Mouse (Mus musculus) hindbrain, embryonic 12.5 days (tissue): ENCODE results near the gene Pld4. TPM values are rescaled to one million over a fixed set of nuclear protein-coding genes. Genes with fewer than 3 reads are reported as not detected.
A peak's percentile ranks its signal among the peaks of the same experiment; 100 is the strongest.

Source experiments
- ATAC-seq: fragments of 200-750 bp; cut with Nextera tagmentation; 2 replicates; pipeline ENCODE4 v1.8.0; 2017; ENCODE audit warnings: moderate TSS enrichment; ENCODE audit not compliant: low FRiP score
- H3K27ac ChIP-seq: fragments of 300-500 bp; sonication (generic); 2 replicates; pipeline ENCODE4 v1.5.1; 2016; ENCODE audit warnings: mild to moderate bottlenecking
- H3K27me3 ChIP-seq: fragments of 300-500 bp; sonication (generic); 2 replicates; pipeline ENCODE4 v1.6.1; 2016; ENCODE audit warnings: mild to moderate bottlenecking
- H3K36me3 ChIP-seq: fragments of 300-500 bp; sonication (generic); 2 replicates; pipeline ENCODE4 v1.6.1; 2016; ENCODE audit warnings: mild to moderate bottlenecking
- H3K4me1 ChIP-seq: fragments of 300-500 bp; sonication (generic); 2 replicates; pipeline ENCODE4 v1.6.1; 2016
- H3K4me2 ChIP-seq: fragments of 300-500 bp; sonication (generic); replicated peaks from 2 replicates; pipeline ENCODE4 v1.6.1; 2016; ENCODE audit warnings: mild to moderate bottlenecking
- H3K4me3 ChIP-seq: fragments of 300-500 bp; sonication (generic); 2 replicates; pipeline ENCODE4 v1.5.1; 2016; ENCODE audit warnings: mild to moderate bottlenecking
- H3K9ac ChIP-seq: fragments of 300-500 bp; sonication (generic); 2 replicates; pipeline ENCODE4 v1.6.1; 2016; ENCODE audit warnings: mild to moderate bottlenecking, moderate library complexity
- H3K9me3 ChIP-seq: fragments of 300-500 bp; sonication (generic); replicated peaks from 2 replicates; pipeline ENCODE4 v1.6.1; 2016; ENCODE audit warnings: mild to moderate bottlenecking
- WGBS: fragments of 180-500 bp; shearing (Covaris S2); methylation state at CpG from one replicate; pipeline ENCODE4 v1.1.7; 2016; 5-methylcytosine and 5-hydroxymethylcytosine counted together
- polyA plus RNA-seq: library from polyadenylated mRNA; unstranded; fragments of >200 nt; fragmentation: Nextera tagmentation; extraction: Ambion mirVana; gene quantifications from 2 replicates; pipeline ENCODE4 v1.2.1, GENCODE M21; 2016

Pld4 gene
- polyA plus RNA-seq, 1 experiment from 2014 or later: 5.0 TPM

DNA sequence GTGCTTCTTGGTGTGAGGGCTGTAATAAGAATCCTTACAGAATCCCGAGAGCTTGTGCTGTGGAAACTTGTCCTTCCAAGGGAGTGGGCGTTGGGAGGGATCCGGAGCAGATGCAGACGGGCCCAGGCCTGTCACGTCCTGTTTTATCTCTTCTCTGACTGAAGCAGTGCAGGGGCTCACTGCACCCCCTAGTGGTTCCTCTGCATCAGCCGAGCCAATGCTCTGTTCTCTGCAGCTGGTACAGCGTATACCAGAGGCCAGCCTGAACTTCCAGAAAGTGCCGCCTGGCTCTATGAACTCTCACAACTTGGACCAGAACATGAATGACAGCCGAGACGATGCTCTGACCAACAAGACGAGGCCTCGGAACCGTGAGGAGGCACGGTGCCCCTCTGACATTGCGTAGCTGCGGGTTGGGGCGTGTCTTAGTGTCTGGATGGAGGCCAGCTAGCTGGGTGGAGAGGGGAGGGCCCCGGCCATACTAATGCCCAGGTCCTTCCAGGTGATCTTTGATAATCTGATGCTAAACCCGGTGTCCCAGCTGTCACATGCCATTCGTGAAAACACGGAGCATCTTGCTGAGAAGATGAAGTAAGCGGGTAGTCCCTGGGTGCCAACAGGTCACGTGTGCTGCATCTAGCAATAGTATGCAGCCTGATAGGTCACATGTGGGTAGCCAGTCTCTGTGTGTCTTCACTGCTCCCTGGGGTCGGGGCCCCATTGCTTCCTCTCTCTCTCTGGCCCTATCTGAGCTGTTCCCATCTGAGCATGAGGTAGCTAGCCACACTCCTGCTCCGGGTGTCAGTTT is 17.1 kb upstream of the Pld4 start:
- peak overlapping the region; percentile 27; the same call in 1 of the 2 replicates for H3K9ac ChIP-seq
- no peaks in the 10 kb centered on the region for H3K9me3 ChIP-seq
- peaks cover 18% of the 10 kb centered on the region for H3K4me1 ChIP-seq
- H3K27ac ChIP-seq: 0 out of 2 replicates have a peak overlapping the region, but pooled peaks have one; percentile 46
- no peaks in the 10 kb centered on the region for H3K27me3 ChIP-seq
- peaks cover 50% of the 10 kb centered on the region for H3K36me3 ChIP-seq
- peak; percentile 53 for ATAC-seq
- H3K4me2 ChIP-seq: no peak overlapping the region
- no peak overlapping the region for H3K4me3 ChIP-seq
- 60% methylated on average over 25 of the region's 25 CpGs for WGBS

GRCm38 (mm10) chr12:112744211-112744610 is 16.2 kb upstream of the Pld4 start:
- no peak overlapping the region for H3K27ac ChIP-seq
- H3K36me3 ChIP-seq: peaks cover 41% of the 10 kb centered on the region
- H3K9me3 ChIP-seq: no peaks in the 10 kb centered on the region
- ATAC-seq: no peak
- H3K4me1 ChIP-seq: peaks cover 18% of the 10 kb centered on the region
- H3K27me3 ChIP-seq: no peaks in the 10 kb centered on the region
- no peak overlapping the region for H3K4me2 ChIP-seq
- peak overlapping the region; percentile 27; the same call in 1 of the 2 replicates for H3K9ac ChIP-seq
- WGBS: 89% methylated on average over 11 of the region's 11 CpGs
- no peak overlapping the region for H3K4me3 ChIP-seq

DNA sequence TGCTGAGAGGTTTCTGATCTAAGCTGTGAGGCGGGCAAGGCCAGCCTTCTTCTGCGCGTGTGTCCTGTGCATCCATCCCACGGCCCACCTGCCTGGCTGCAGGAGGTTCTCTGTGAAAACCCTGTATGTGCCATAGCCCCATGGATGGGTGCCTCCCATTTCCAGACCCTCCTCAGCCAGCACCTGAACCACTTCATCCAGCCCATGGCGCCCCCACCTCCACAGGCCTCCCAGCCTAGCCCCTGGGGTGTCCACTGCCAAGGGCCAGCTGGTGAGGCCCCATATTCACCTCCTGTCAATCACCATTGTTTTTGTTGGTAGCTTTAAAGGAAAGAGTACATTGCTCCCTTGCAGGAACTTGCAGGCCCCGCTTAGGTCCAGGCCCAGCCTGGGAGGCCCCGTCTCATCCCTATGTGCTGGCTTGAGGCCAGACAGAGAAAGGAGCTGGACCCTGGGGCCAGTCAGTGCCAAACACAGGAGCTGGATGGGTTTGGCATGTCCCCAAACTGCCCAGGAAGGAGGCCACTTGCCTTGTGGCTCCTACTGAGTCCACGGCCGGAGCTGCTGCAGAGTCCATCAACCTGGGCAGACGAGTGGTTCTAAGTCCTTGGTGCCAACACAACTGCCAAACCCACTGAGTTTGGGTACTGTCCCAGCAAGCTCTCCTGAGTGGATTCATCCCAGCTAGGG is 15.4 kb upstream of the Pld4 start:
- H3K4me1 ChIP-seq: peaks cover 18% of the 10 kb centered on the region
- H3K36me3 ChIP-seq: peaks cover 33% of the 10 kb centered on the region
- H3K4me3 ChIP-seq: no peak overlapping the region
- no peak for ATAC-seq
- H3K4me2 ChIP-seq: no peak overlapping the region
- H3K9ac ChIP-seq: no peak overlapping the region
- no peaks in the 10 kb centered on the region for H3K27me3 ChIP-seq
- WGBS: 82% methylated on average over 10 of the region's 10 CpGs
- no peak overlapping the region for H3K27ac ChIP-seq
- no peaks in the 10 kb centered on the region for H3K9me3 ChIP-seq

DNA sequence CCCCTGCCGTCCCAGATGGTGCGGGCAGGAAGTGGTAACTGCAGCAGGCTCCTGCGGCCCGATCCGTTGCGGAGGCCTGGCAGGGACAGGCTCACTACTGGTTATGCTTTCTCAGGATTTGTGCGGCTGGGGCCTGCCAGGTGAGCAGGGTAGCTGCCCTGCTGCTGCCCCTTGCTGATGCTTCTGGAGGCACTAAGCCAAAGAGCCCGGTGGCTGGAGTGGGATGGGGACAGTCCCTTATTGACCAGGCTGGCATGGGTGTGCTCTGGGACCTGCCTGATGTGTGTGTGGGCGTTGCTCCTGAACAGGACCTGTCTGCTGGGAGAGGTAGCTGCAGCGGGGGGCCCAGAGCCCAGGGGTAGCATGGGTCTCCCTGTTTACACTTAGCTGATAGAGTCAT is 14.7 kb upstream of the Pld4 start:
- Histone ChIP-seq H3K9me3 (no peaks in the 10 kb centered on the region), H3K27me3 (no peaks in the 10 kb centered on the region), H3K4me2 (no peak overlapping the region), H3K9ac (no peak overlapping the region), H3K4me3 (no peak overlapping the region), H3K4me1 (peaks cover 18% of the 10 kb centered on the region), H3K27ac (no peak overlapping the region), H3K36me3 (peaks cover 26% of the 10 kb centered on the region)
- 92% methylated on average over 10 of the region's 10 CpGs for WGBS
- ATAC-seq: no peak

DNA sequence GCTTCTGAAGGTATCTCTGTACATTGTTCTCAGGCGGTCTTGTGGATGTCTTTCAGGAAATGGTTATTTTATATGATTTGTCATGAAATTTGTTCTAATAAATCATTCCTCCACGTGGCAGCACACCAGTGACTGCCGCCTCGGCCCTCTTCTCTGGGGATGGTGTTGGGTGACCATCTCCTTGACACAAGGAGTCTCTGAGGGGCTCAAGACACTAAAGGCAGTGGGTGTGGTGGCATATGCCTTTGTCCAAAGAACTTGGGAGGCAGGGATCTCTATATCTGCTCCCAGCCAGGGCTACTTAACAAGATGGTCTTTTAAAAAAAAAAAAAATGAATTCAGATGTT is 14.0 kb upstream of the Pld4 start:
- Histone ChIP-seq H3K9ac (0 out of 2 replicates have a peak overlapping the region, but pooled peaks have one; percentile 32), H3K4me3 (no peak overlapping the region), H3K27ac (peak overlapping the region; percentile 92; the same call in 1 of the 2 replicates), H3K4me1 (peaks cover 20% of the 10 kb centered on the region), H3K36me3 (peaks cover 20% of the 10 kb centered on the region), H3K9me3 (no peaks in the 10 kb centered on the region), H3K27me3 (no peaks in the 10 kb centered on the region), H3K4me2 (peak overlapping the region; percentile 31; the same call in 1 of the 2 replicates)
- ATAC-seq: no peak
- 73% methylated on average over 4 of the region's 4 CpGs for WGBS

DNA sequence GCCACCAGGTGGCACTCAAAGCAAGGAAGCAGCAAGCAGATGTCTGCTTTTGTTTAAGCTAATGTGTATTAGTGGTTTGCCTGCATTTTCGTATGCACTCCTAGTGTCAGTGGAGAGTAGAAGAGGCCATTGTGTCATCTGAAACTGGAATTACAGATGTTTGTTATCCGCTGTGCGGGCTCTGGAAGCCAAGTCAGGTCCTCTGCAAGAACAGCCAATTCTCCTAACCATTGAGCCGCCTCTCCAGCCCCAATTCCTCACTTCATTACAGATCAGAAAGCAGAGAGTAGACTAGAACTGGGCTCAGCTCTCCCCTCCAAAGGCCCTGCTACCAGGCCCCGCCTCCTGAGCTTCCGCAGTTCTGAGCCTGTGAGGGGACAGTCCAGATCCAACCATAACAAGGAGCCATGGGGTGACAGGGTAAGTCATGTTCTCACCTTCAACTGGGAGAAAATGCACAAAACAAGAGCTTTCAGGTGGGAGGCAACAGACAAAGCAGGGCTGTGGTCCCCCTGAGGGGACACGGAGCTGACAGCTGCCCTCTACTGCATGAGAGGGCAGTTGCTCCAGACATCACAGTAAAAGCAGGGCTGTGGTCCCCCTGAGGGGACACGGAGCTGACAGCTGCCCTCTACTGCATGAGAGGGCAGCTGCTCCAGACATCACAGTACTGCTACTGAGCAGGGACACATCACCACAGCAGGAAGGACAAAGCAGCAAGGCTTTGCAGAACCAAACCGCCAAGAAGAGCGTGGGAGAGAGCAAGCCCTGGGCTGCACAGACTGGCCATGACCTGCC is 13.4 kb upstream of the Pld4 start:
- no peak overlapping the region for H3K4me3 ChIP-seq
- H3K4me2 ChIP-seq: peak overlapping the region; percentile 31
- H3K9me3 ChIP-seq: no peaks in the 10 kb centered on the region
- ATAC-seq: peak; percentile 77
- H3K27me3 ChIP-seq: no peaks in the 10 kb centered on the region
- peak overlapping the region; percentile 92 for H3K27ac ChIP-seq
- H3K9ac ChIP-seq: peak overlapping the region; percentile 42; the same call in 1 of the 2 replicates
- 15% methylated on average over 10 of the region's 10 CpGs for WGBS
- peaks cover 20% of the 10 kb centered on the region for H3K36me3 ChIP-seq
- H3K4me1 ChIP-seq: peaks cover 20% of the 10 kb centered on the region

- ATAC-seq: peak; percentile 35
- peak overlapping the region; percentile 92 for H3K27ac ChIP-seq
Observed at GRCm38 (mm10) chr12:112747606-112747970, 12.9 kb upstream of the Pld4 start.

DNA sequence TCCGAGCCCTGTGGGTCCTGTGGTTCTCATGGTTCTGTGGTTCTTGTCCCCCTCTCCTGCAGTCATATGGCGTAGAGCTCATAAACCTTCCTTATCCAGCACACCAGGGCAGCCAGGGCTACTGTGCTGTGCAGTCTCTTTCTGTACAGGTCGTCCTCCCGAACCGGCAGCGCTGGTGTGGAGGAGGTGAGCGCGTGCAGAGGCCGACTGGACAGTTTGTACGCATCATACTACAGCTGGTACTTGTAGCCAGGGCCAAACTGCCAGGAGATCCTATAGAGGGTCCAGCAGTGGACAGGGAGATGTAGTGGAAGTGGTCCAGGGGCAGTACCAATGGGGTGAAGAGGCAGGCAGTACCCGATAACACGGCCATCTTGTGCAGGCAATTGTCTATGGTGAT is 9.5 kb upstream of the Pld4 start:
- H3K4me3 ChIP-seq: no peak overlapping the region
- no peak overlapping the region for H3K9ac ChIP-seq
- H3K27me3 ChIP-seq: no peaks in the 10 kb centered on the region
- no peak overlapping the region for H3K4me2 ChIP-seq
- WGBS: 88% methylated on average over 12 of the region's 12 CpGs
- H3K9me3 ChIP-seq: no peaks in the 10 kb centered on the region
- peaks cover 13% of the 10 kb centered on the region for H3K4me1 ChIP-seq
- ATAC-seq: no peak
- H3K27ac ChIP-seq: no peak overlapping the region
- H3K36me3 ChIP-seq: no peaks in the 10 kb centered on the region

More at GRCm38 (mm10) chr12:112747606-112747970, 12.9 kb upstream of the Pld4 start:
- Histone ChIP-seq H3K9me3 (no peaks in the 10 kb centered on the region), H3K27me3 (no peaks in the 10 kb centered on the region), H3K9ac (peak overlapping the region; percentile 42; the same call in 1 of the 2 replicates), H3K4me1 (peaks cover 20% of the 10 kb centered on the region), H3K36me3 (peaks cover 20% of the 10 kb centered on the region), H3K4me3 (no peak overlapping the region), H3K4me2 (peak overlapping the region; percentile 31; the same call in 1 of the 2 replicates)
- WGBS: 68% methylated on average over 8 of the region's 8 CpGs

DNA sequence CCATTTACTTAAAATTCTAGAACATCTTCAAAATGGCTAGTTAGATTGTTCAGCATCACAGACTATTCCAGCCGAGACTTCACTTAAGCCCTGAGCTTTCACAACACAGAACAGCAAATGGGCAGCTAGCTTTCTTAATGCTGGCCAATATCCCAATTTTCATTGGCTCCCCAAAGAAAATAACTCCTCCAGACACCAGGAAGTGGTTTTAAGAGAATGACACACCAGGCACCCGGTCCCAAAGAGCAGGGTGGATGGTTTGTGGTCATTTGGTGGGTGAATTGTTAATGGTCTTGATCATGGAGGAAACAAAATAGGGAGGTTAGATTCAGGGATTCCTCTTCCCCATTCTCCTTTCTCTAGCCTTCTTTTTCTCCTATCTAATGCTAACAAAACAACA is 8.1 kb upstream of the Pld4 start:
- H3K9me3 ChIP-seq: no peaks in the 10 kb centered on the region
- no peak for ATAC-seq
- no peaks in the 10 kb centered on the region for H3K36me3 ChIP-seq
- H3K27me3 ChIP-seq: no peaks in the 10 kb centered on the region
- 66% methylated on average over 2 of the region's 2 CpGs for WGBS
- H3K4me2 ChIP-seq: no peak overlapping the region
- no peak overlapping the region for H3K4me3 ChIP-seq
- no peak overlapping the region for H3K9ac ChIP-seq
- peaks cover 5% of the 10 kb centered on the region for H3K4me1 ChIP-seq
- no peak overlapping the region for H3K27ac ChIP-seq

- Histone ChIP-seq H3K9ac (no peak overlapping the region), H3K36me3 (no peaks in the 10 kb centered on the region), H3K4me2 (no peak overlapping the region), H3K4me3 (no peak overlapping the region), H3K27me3 (no peaks in the 10 kb centered on the region), H3K4me1 (0 out of 2 replicates have a peak, but pooled peaks cover 2% of the 10 kb centered on the region), H3K9me3 (no peaks in the 10 kb centered on the region), H3K27ac (no peak overlapping the region)
- ATAC-seq: no peak
- 73% methylated on average over 4 of the region's 4 CpGs for WGBS
Observed at GRCm38 (mm10) chr12:112755900-112756299, 4.6 kb upstream of the Pld4 start.

GRCm38 (mm10) chr12:112757896-112758295 is 2.6 kb upstream of the Pld4 start:
- no peak overlapping the region for H3K4me3 ChIP-seq
- WGBS: 96% methylated on average over 5 of the region's 5 CpGs
- H3K27ac ChIP-seq: no peak overlapping the region
- H3K4me1 ChIP-seq: no peaks in the 10 kb centered on the region
- no peaks in the 10 kb centered on the region for H3K9me3 ChIP-seq
- H3K36me3 ChIP-seq: no peaks in the 10 kb centered on the region
- H3K27me3 ChIP-seq: no peaks in the 10 kb centered on the region
- no peak overlapping the region for H3K4me2 ChIP-seq
- no peak for ATAC-seq
- no peak overlapping the region for H3K9ac ChIP-seq

GRCm38 (mm10) chr12:112759471-112759870 is 984 bp upstream of the Pld4 start:
- no peaks in the 10 kb centered on the region for H3K9me3 ChIP-seq
- H3K4me3 ChIP-seq: no peak overlapping the region
- no peaks in the 10 kb centered on the region for H3K4me1 ChIP-seq
- no peaks in the 10 kb centered on the region for H3K27me3 ChIP-seq
- H3K4me2 ChIP-seq: no peak overlapping the region
- H3K36me3 ChIP-seq: no peaks in the 10 kb centered on the region
- ATAC-seq: no peak
- H3K27ac ChIP-seq: no peak overlapping the region
- 87% methylated on average over 3 of the region's 3 CpGs for WGBS
- H3K9ac ChIP-seq: no peak overlapping the region
